Mouse (Mus musculus) adrenal gland, adult 8-10 months (tissue): ENCODE data around the gene Cxcl12. TPM values are rescaled to one million over a fixed set of nuclear protein-coding genes. Genes with fewer than 3 reads are reported as not detected.

Experiments used
- DNase-seq: peaks from one replicate; pipeline ENCODE4 v3.0.0; 2022
- total RNA-seq, 4 experiments: library from RNA; stranded (reverse); gene quantifications; 2 replicates each; pipeline ENCODE4 v1.2.4; 2022

The Cxcl12 gene
- total RNA-seq, 4 experiments from 2014 or later = 37.4 to 94.2 (median 64.5) TPM

DNA sequence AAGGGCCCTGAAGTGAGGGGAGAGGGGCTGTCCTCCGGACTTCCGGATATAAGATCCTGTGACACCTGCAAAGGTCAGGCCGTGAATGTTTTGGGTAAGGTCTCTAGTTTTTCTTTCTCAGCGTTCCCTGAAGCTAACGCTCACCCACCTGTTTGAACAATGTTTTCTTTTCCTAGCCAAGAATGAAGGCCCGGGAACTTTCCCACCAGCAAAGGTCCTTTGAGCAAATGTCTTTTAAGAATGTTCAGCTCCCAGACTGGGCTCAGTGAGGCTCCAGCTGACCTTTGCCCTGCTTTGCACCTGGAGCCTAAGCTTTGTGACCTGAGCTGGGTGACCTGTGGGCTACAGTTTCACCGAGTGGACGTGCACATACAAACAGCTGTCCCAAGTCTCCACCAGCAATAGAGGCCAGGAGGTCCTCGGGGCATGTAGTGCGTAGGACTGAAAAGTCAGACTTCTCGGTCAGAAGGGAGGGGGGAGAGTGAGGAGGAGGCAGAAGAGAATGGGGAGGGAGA, 52.6 kb downstream of the Cxcl12 start:
- no peak for DNase-seq
